Mouse (Mus musculus): ENCODE results near the gene Ccdc163.
A peak's percentile ranks its signal among the peaks of the same experiment; 100 is the strongest.

Gene Ccdc163

GRCm38 (mm10) chr4:116780541-116780940, 72.2 kb downstream of the Ccdc163 start:
- no peak for DNase-seq (ENCODE audit: low spot score in 2 of 2)

- no peak for DNase-seq (ENCODE audit: low spot score in 2 of 2)
Observed at GRCm38 (mm10) chr4:116781366-116781765, 73.1 kb downstream of the Ccdc163 start.

GRCm38 (mm10) chr4:116782171-116782570, 73.9 kb downstream of the Ccdc163 start:
- no peak for DNase-seq (ENCODE audit: low spot score in 2 of 2)

GRCm38 (mm10) chr4:116786587-116786986, 78.3 kb downstream of the Ccdc163 start:
- DNase-seq (ENCODE audit: low spot score in 2 of 2) = no peak

- DNase-seq (ENCODE audit: low spot score in 2 of 2) = peak; percentile 18 to 23
Observed at GRCm38 (mm10) chr4:116787985-116788760, 79.9 kb downstream of the Ccdc163 start.

- peak; percentile 93 to 94 for DNase-seq (ENCODE audit: low spot score in 2 of 2)
Observed at GRCm38 (mm10) chr4:116788956-116789355, 80.6 kb downstream of the Ccdc163 start.

GRCm38 (mm10) chr4:116792453-116792852, 84.1 kb downstream of the Ccdc163 start:
- no peak for DNase-seq (ENCODE audit: low spot score in 2 of 2)

GRCm38 (mm10) chr4:116794273-116794672, 86.0 kb downstream of the Ccdc163 start:
- no peak for DNase-seq (ENCODE audit: low spot score in 2 of 2)

- DNase-seq (ENCODE audit: low spot score in 2 of 2) = no peak
Observed at GRCm38 (mm10) chr4:116796442-116797110, 88.3 kb downstream of the Ccdc163 start.

GRCm38 (mm10) chr4:116799901-116800300, 91.6 kb downstream of the Ccdc163 start:
- DNase-seq (ENCODE audit: low spot score in 2 of 2) = no peak

Data from right cerebral cortex, adult 2 months (tissue).